Comparison of ENCODE assay signal across 10 mouse cellular contexts in genomic region chr1:137751446-137751961, GRCm38 (mm10).
DNase-seq lines count a peak whose midpoint lies in the region; ATAC-seq and TF ChIP-seq lines count a peak whose summit lies in the region.
"Had no signal": no experiment of that assay in that cellular context is flagged by ENCODE, and none has a peak within 500 bp of the region (broad histone marks: within the 10 kb centered on the region; RNA-seq: fewer than 3 reads in every experiment).

No protein-coding gene starts in this region.

- no peak for TF ChIP-seq CTCF in CH12.LX (conservative IDR thresholded peaks at IDR 0.05 in 1 of 2, IDR thresholded peaks at IDR 0.05 in 1 of 2; ENCODE audit: low read depth in 2 of 2, low read length in 2 of 2)

- dilution Hi-C loops in CH12.LX (cut with MboI; ENCODE audit: extremely low pct_ligation_motif_present, extremely low pct_unique_long_range_greater_than_20kb, low sequenced_read_pairs): no loop called here

- no peaks in the 10 kb centered on the region for H3K27me3 ChIP-seq in CH12.LX (replicated peaks)
- H3K27me3 ChIP-seq in liver, embryonic 13.5 days: no peaks in the 10 kb centered on the region
- no peaks in the 10 kb centered on the region for H3K27me3 ChIP-seq in megakaryocyte, embryonic 14.5 days (replicated peaks)

- H3K9me3 ChIP-seq in CH12.LX (replicated peaks; ENCODE audit: low read length): no peaks in the 10 kb centered on the region
- H3K9me3 ChIP-seq in liver, embryonic 13.5 days (replicated peaks): no peaks in the 10 kb centered on the region
- H3K9me3 ChIP-seq in megakaryocyte, embryonic 14.5 days: peaks cover 14% of the 10 kb centered on the region
- H3K9me3 ChIP-seq: embryonic facial prominence, embryonic 10.5 days had no signal

- in situ Hi-C loops in CH12.LX (cut with MboI; ENCODE audit: low pct_ligation_motif_present, low pct_unique_long_range_greater_than_20kb, low sequenced_read_pairs): no loop called here

- TF ChIP-seq RAD21 in CH12.LX (IDR thresholded peaks at IDR 0.05; ENCODE audit: low read depth, low read length): no peak

- H3K4me1 ChIP-seq in CH12.LX (ENCODE audit: control insufficient read depth in 1 of 2, insufficient read depth in 2 of 2): peaks cover 0 to 9% of the 10 kb centered on the region in 2 experiments; a peak in 2 of 4 replicates
- no peaks in the 10 kb centered on the region for H3K4me1 ChIP-seq in liver, embryonic 13.5 days (replicated peaks)
- peaks cover 7% of the 10 kb centered on the region for H3K4me1 ChIP-seq in megakaryocyte, embryonic 14.5 days
- H3K4me1 ChIP-seq: embryonic facial prominence, embryonic 10.5 days had no signal

- ATAC-seq in liver, embryonic 13.5 days (ENCODE audit: low read depth): peak; percentile 29; the same call in 1 of the 2 replicates
- no peak for ATAC-seq in erythroid progenitor cell, adult 5-6 weeks (replicated peaks; ENCODE audit: low FRiP score, poor library complexity, severe bottlenecking)
- ATAC-seq: activated CD4-positive, CD25-positive, alpha-beta regulatory T cell, adult 4 months had no signal

- 60% methylated on average over 7 of the region's 7 CpGs for WGBS in liver, embryonic 13.5 days (ENCODE audit: insufficient replicate concordance)

- no peak overlapping the region for H3K4me2 ChIP-seq in CH12.LX (ENCODE audit: insufficient read depth, low read depth, poor library complexity, severe bottlenecking)
- H3K4me2 ChIP-seq in liver, embryonic 13.5 days: no peak overlapping the region

- H3K36me3 ChIP-seq in CH12.LX (replicated peaks in 1 of 2; ENCODE audit: control insufficient read depth in 1 of 2, insufficient read depth in 1 of 2, low read length in 1 of 2): no peaks in the 10 kb centered on the region
- no peaks in the 10 kb centered on the region for H3K36me3 ChIP-seq in liver, embryonic 13.5 days
- H3K36me3 ChIP-seq in megakaryocyte, embryonic 14.5 days (replicated peaks; ENCODE audit: low read length): peaks cover 2% of the 10 kb centered on the region
- H3K36me3 ChIP-seq: embryonic facial prominence, embryonic 10.5 days had no signal

- no peak overlapping the region for H3K27ac ChIP-seq in CH12.LX (ENCODE audit: insufficient read depth, low read depth)
- H3K27ac ChIP-seq in liver, embryonic 13.5 days: no peak overlapping the region
- H3K27ac ChIP-seq: embryonic facial prominence, embryonic 10.5 days had no signal

- TF ChIP-seq POLR2A in CH12.LX (IDR thresholded peaks at IDR 0.05; ENCODE audit: low read depth, low read length): no peak

- no peaks in the 10 kb centered on the region for H3K79me2 ChIP-seq in CH12.LX (replicated peaks; ENCODE audit: control insufficient read depth, extremely low read depth, insufficient read depth, poor library complexity, severe bottlenecking)

- peak; percentile 14 for DNase-seq in embryo, embryonic 10 days (ENCODE audit: low spot score)
- DNase-seq in embryo, embryonic 9.5 days (ENCODE audit: extremely low spot score): no peak
- DNase-seq in CH12.LX (ENCODE audit: extremely low read depth): peak; percentile 18
- DNase-seq in liver, embryonic 13.5 days: no peak
- no peak for DNase-seq in thymus, postnatal 4 days
- no peak for DNase-seq in right cerebral cortex, adult 2 months (ENCODE audit: low spot score in 2 of 2)

- no peak overlapping the region for H3K4me3 ChIP-seq in CH12.LX (replicated peaks in 1 of 3; ENCODE audit: low read depth in 2 of 3, low read length in 2 of 3, poor library complexity in 1 of 3)
- H3K4me3 ChIP-seq in liver, embryonic 13.5 days (replicated peaks): no peak overlapping the region
- peak overlapping the region; percentile 57 for H3K4me3 ChIP-seq in megakaryocyte, embryonic 14.5 days (replicated peaks)
- H3K4me3 ChIP-seq: embryonic facial prominence, embryonic 10.5 days had no signal

- TF ChIP-seq EP300 in CH12.LX (IDR thresholded peaks at IDR 0.05; ENCODE audit: low read length): no peak

- no peak overlapping the region for H3K9ac ChIP-seq in CH12.LX (ENCODE audit: insufficient read depth, low read depth)
- no peak overlapping the region for H3K9ac ChIP-seq in liver, embryonic 13.5 days

TF ChIP-seq in CH12.LX, 34 proteins besides CTCF, POLR2A, EP300 and RAD21:
- TF ChIP-seq IRF4 (IDR thresholded peaks at IDR 0.05; ENCODE audit: low read depth, low read length): peak; percentile 32; the same call in 1 of the 2 replicates
- no peak for TF ChIP-seq PAX5 (IDR thresholded peaks at IDR 0.05; ENCODE audit: low read length)
- 0 out of 2 replicates have a peak, but pooled peaks have one; percentile 27 for TF ChIP-seq JUND (conservative IDR thresholded peaks at IDR 0.05; ENCODE audit: low read depth, low read length)
- no peak for TF ChIP-seq NRF1 (IDR thresholded peaks at IDR 0.05; ENCODE audit: low read depth, low read length)
- no peak for TF ChIP-seq E2F4 (IDR thresholded peaks at IDR 0.05; ENCODE audit: insufficient replicate concordance, low read depth, low read length)
- no peak for TF ChIP-seq NELFE (IDR thresholded peaks at IDR 0.05; ENCODE audit: low read depth, low read length)
- no peak for TF ChIP-seq MAX (IDR thresholded peaks at IDR 0.05; ENCODE audit: low read length)
- no peak for TF ChIP-seq TCF12 (IDR thresholded peaks at IDR 0.05; ENCODE audit: low read depth, low read length)
- TF ChIP-seq SIN3A (IDR thresholded peaks at IDR 0.05; ENCODE audit: low read length): no peak
- TF ChIP-seq BHLHE40 (IDR thresholded peaks at IDR 0.05; ENCODE audit: low read depth, low read length): no peak
- no peak for TF ChIP-seq USF2 (conservative IDR thresholded peaks at IDR 0.05; ENCODE audit: low read depth, low read length)
- TF ChIP-seq MAZ (IDR thresholded peaks at IDR 0.05; ENCODE audit: low read depth, low read length): no peak
- no peak for TF ChIP-seq MXI1 (IDR thresholded peaks at IDR 0.05; ENCODE audit: low read depth, low read length)
TF ChIP-seq in CH12.LX: peak in this region for 2.

Comparison
In these comparisons a context has a peak if more than half of its experiments do, and no peak if none do; other contexts are left out.
1. DNase-seq: peak in embryo, embryonic 10 days (single experiment) and CH12.LX (single experiment); none in embryo, embryonic 9.5 days (single experiment), liver, embryonic 13.5 days (single experiment), thymus, postnatal 4 days (single experiment) and right cerebral cortex, adult 2 months (0 of 2).